Mouse (Mus musculus) MEL (cell line): ENCODE data around the gene Shb. TPM values are rescaled to one million over a fixed set of nuclear protein-coding genes. Genes with fewer than 3 reads are reported as not detected.
A peak's percentile ranks its signal among the peaks of the same experiment; 100 is the strongest.

ENCODE experiments used
- DNase-seq: peaks from one replicate; pipeline ENCODE4 v3.0.0; 2011; ENCODE audit warnings: low read depth, low spot score
- H3K27ac ChIP-seq: 2 replicates; pipeline ENCODE4 v1.5.1; 2012; ENCODE audit warnings: low read depth, mild to moderate bottlenecking, control low read depth, low read length, moderate library complexity; ENCODE audit not compliant: control insufficient read depth
- H3K27me3 ChIP-seq, 2 experiments: fragments of 150-350 bp in 1 of 2; sonication (generic) in 1 of 2; 2 replicates each; pipeline ENCODE4 v1.6.1; 2012; ENCODE audit warnings: low read length in 2 of 2, mild to moderate bottlenecking in 2 of 2, improper control_type of control experiment in 1 of 2, moderate library complexity in 1 of 2; ENCODE audit not compliant: insufficient read depth in 2 of 2, control insufficient read depth in 1 of 2
- H3K36me3 ChIP-seq, 2 experiments: 2 replicates each; pipeline ENCODE4 v1.6.1; 2012 to 2014; ENCODE audit warnings: low read length in 2 of 2, improper control_type of control experiment in 1 of 2, inconsistent platforms in 1 of 2, mild to moderate bottlenecking in 1 of 2; ENCODE audit not compliant: insufficient read depth in 2 of 2, control insufficient read depth in 1 of 2
- H3K4me1 ChIP-seq, 2 experiments: fragments of 150-350 bp in 1 of 2; sonication (generic) in 1 of 2; 2 replicates each; pipeline ENCODE4 v1.6.1; 2012; ENCODE audit warnings: low read length in 2 of 2, improper control_type of control experiment in 1 of 2, mild to moderate bottlenecking in 1 of 2; ENCODE audit not compliant: insufficient read depth in 2 of 2, control insufficient read depth in 1 of 2
- H3K4me3 ChIP-seq, 2 experiments: fragments of 150-350 bp in 1 of 2; sonication (generic) in 1 of 2; 2 replicates each; pipeline ENCODE4 v1.5.1; 2012; ENCODE audit warnings: low read depth in 2 of 2, low read length in 2 of 2, mild to moderate bottlenecking in 2 of 2, moderate library complexity in 2 of 2, control low read depth in 1 of 2, improper control_type of control experiment in 1 of 2; ENCODE audit not compliant: control insufficient read depth in 1 of 2, insufficient read depth in 1 of 2
- H3K79me2 ChIP-seq: 2 replicates; pipeline ENCODE4 v1.6.1; 2012; ENCODE audit warnings: mild to moderate bottlenecking, low read length, moderate library complexity; ENCODE audit not compliant: control insufficient read depth, poor library complexity, insufficient read depth
- H3K9ac ChIP-seq: 2 replicates; pipeline ENCODE4 v1.6.1; 2012; ENCODE audit warnings: low read depth, mild to moderate bottlenecking, control low read depth, low read length, moderate library complexity; ENCODE audit not compliant: control insufficient read depth, poor library complexity, severe bottlenecking
- H3K9me3 ChIP-seq: fragments of 150-350 bp; sonication (generic); replicated peaks from 2 replicates; pipeline ENCODE4 v1.6.1; 2012; ENCODE audit warnings: mild to moderate bottlenecking, low read length, improper control_type of control experiment, moderate library complexity; ENCODE audit not compliant: insufficient read depth
- BHLHE40 ChIP-seq: IDR thresholded peaks from 2 replicates; pipeline ENCODE4 v1.6.1; 2012; ENCODE audit warnings: low read depth, mild to moderate bottlenecking, inconsistent platforms, low read length, improper control_type of control experiment, borderline replicate concordance
- CHD2 ChIP-seq: IDR thresholded peaks from 2 replicates; pipeline ENCODE4 v1.6.1; 2011; ENCODE audit warnings: low read length, improper control_type of control experiment
- CTCF ChIP-seq, 3 experiments: IDR thresholded peaks in 2 of 3; conservative IDR thresholded peaks in 1 of 3; 2 replicates each; pipeline ENCODE4 v1.5.1; 2011 to 2012; ENCODE audit warnings: low read length in 3 of 3, low read depth in 2 of 3, mild to moderate bottlenecking in 2 of 3, improper control_type of control experiment in 1 of 3, inconsistent platforms in 1 of 3, mixed read lengths in 1 of 3, moderate library complexity in 1 of 3; ENCODE audit not compliant: control insufficient read depth in 1 of 3, insufficient read depth in 1 of 3, poor library complexity in 1 of 3, severe bottlenecking in 1 of 3
- E2F4 ChIP-seq: IDR thresholded peaks from 2 replicates; pipeline ENCODE4 v1.6.1; 2011; ENCODE audit warnings: low read depth, low read length, improper control_type of control experiment, borderline replicate concordance
- ELF1 ChIP-seq: IDR thresholded peaks from 2 replicates; pipeline ENCODE4 v1.6.1; 2014; ENCODE audit warnings: low read depth, mild to moderate bottlenecking, inconsistent platforms, low read length, improper control_type of control experiment, moderate library complexity
- ETS1 ChIP-seq: IDR thresholded peaks from 2 replicates; pipeline ENCODE4 v1.6.1; 2012; ENCODE audit warnings: low read depth, mild to moderate bottlenecking, inconsistent platforms, low read length, improper control_type of control experiment, moderate library complexity
- GABPA ChIP-seq: IDR thresholded peaks from 2 replicates; pipeline ENCODE4 v1.6.1; 2012; ENCODE audit warnings: low read depth, mild to moderate bottlenecking, inconsistent platforms, low read length, improper control_type of control experiment, moderate library complexity
- GATA1 ChIP-seq: IDR thresholded peaks from 2 replicates; pipeline ENCODE4 v1.6.1; 2011; ENCODE audit warnings: low read depth, low read length, improper control_type of control experiment
- HCFC1 ChIP-seq: IDR thresholded peaks from 2 replicates; pipeline ENCODE4 v1.6.1; 2012; ENCODE audit warnings: low read depth, mild to moderate bottlenecking, inconsistent platforms, low read length, improper control_type of control experiment, moderate library complexity
- JUND ChIP-seq: IDR thresholded peaks from 2 replicates; pipeline ENCODE4 v1.6.1; 2011; ENCODE audit warnings: low read depth, mild to moderate bottlenecking, improper control_type of control experiment, low read length
- KAT2A ChIP-seq: conservative IDR thresholded peaks from 2 replicates; pipeline ENCODE4 v1.6.1; 2012; ENCODE audit warnings: low read depth, low read length, improper control_type of control experiment, inconsistent platforms
- MAFK ChIP-seq: IDR thresholded peaks from 2 replicates; pipeline ENCODE4 v1.6.1; 2011; ENCODE audit warnings: low read depth, mild to moderate bottlenecking, low read length, improper control_type of control experiment, borderline replicate concordance
- MAX ChIP-seq: IDR thresholded peaks from 2 replicates; pipeline ENCODE4 v1.6.1; 2011; ENCODE audit warnings: low read length, improper control_type of control experiment
- MAZ ChIP-seq: IDR thresholded peaks from 2 replicates; pipeline ENCODE4 v1.6.1; 2012; ENCODE audit warnings: low read depth, mild to moderate bottlenecking, inconsistent platforms, low read length, improper control_type of control experiment
- MEF2A ChIP-seq: IDR thresholded peaks from 2 replicates; pipeline ENCODE4 v1.6.1; 2014; ENCODE audit warnings: low read depth, mild to moderate bottlenecking, inconsistent platforms, low read length, improper control_type of control experiment; ENCODE audit not compliant: poor library complexity, insufficient replicate concordance, severe bottlenecking; ENCODE audit errors: extremely low read depth
- MXI1 ChIP-seq: IDR thresholded peaks from 2 replicates; pipeline ENCODE4 v1.6.1; 2011; ENCODE audit warnings: mild to moderate bottlenecking, low read depth, low read length, improper control_type of control experiment
- MYB ChIP-seq: IDR thresholded peaks from 2 replicates; pipeline ENCODE4 v1.6.1; 2011; ENCODE audit warnings: mild to moderate bottlenecking, low read depth, low read length, improper control_type of control experiment
- MYC ChIP-seq: IDR thresholded peaks from 2 replicates; pipeline ENCODE4 v1.6.1; 2011; ENCODE audit warnings: low read depth, mild to moderate bottlenecking, low read length, improper control_type of control experiment, moderate library complexity
- NELFE ChIP-seq: IDR thresholded peaks from 2 replicates; pipeline ENCODE4 v1.6.1; 2011; ENCODE audit warnings: low read depth, low read length, improper control_type of control experiment
- NRF1 ChIP-seq: IDR thresholded peaks from 2 replicates; pipeline ENCODE4 v1.6.1; 2014; ENCODE audit warnings: low read depth, mild to moderate bottlenecking, inconsistent platforms, low read length, improper control_type of control experiment, moderate library complexity; ENCODE audit not compliant: poor library complexity, insufficient read depth, severe bottlenecking
- POLR2A ChIP-seq, 2 experiments: IDR thresholded peaks; 2 replicates each; pipeline ENCODE4 v1.6.1; 2011 to 2012; ENCODE audit warnings: low read length in 2 of 2, mild to moderate bottlenecking in 2 of 2, control low read depth in 1 of 2, improper control_type of control experiment in 1 of 2, low read depth in 1 of 2, moderate library complexity in 1 of 2; ENCODE audit not compliant: control insufficient read depth in 1 of 2, insufficient read depth in 1 of 2, poor library complexity in 1 of 2
- POLR2AphosphoS2 ChIP-seq: IDR thresholded peaks from 2 replicates; pipeline ENCODE4 v1.6.1; 2011; ENCODE audit warnings: low read length, improper control_type of control experiment
- POLR2AphosphoS5 ChIP-seq: IDR thresholded peaks from 2 replicates; pipeline ENCODE4 v1.6.1; 2012; ENCODE audit warnings: low read depth, borderline replicate concordance, mild to moderate bottlenecking, inconsistent platforms, low read length, moderate library complexity, mixed read lengths
- RAD21 ChIP-seq: IDR thresholded peaks from 2 replicates; pipeline ENCODE4 v1.6.1; 2011; ENCODE audit warnings: mild to moderate bottlenecking, low read depth, low read length, improper control_type of control experiment
- RCOR1 ChIP-seq: IDR thresholded peaks from 2 replicates; pipeline ENCODE4 v1.6.1; 2012; ENCODE audit warnings: low read depth, mild to moderate bottlenecking, inconsistent platforms, low read length, improper control_type of control experiment
- SIN3A ChIP-seq: IDR thresholded peaks from 2 replicates; pipeline ENCODE4 v1.6.1; 2012; ENCODE audit warnings: low read length, improper control_type of control experiment, inconsistent platforms
- SMC3 ChIP-seq: IDR thresholded peaks from 2 replicates; pipeline ENCODE4 v1.6.1; 2011; ENCODE audit warnings: low read depth, low read length, improper control_type of control experiment
- TAL1 ChIP-seq: IDR thresholded peaks from 2 replicates; pipeline ENCODE4 v1.6.1; 2012; ENCODE audit warnings: mild to moderate bottlenecking, inconsistent platforms, low read length, moderate library complexity, mixed read lengths
- TBP ChIP-seq: IDR thresholded peaks from 2 replicates; pipeline ENCODE4 v1.8.0; 2011; ENCODE audit warnings: low read depth, low read length, improper control_type of control experiment
- TCF12 ChIP-seq: IDR thresholded peaks from 2 replicates; pipeline ENCODE4 v1.6.1; 2014; ENCODE audit warnings: low read depth, mild to moderate bottlenecking, inconsistent platforms, low read length, improper control_type of control experiment, moderate library complexity
- UBTF ChIP-seq: IDR thresholded peaks from 2 replicates; pipeline ENCODE4 v1.6.1; 2012; ENCODE audit warnings: low read depth, mild to moderate bottlenecking, inconsistent platforms, low read length, improper control_type of control experiment, moderate library complexity, borderline replicate concordance; ENCODE audit not compliant: insufficient read depth
- USF1 ChIP-seq: IDR thresholded peaks from 2 replicates; pipeline ENCODE4 v1.6.1; 2014; ENCODE audit warnings: low read depth, mild to moderate bottlenecking, inconsistent platforms, low read length, improper control_type of control experiment, moderate library complexity
- USF2 ChIP-seq, 2 experiments: IDR thresholded peaks; 2 replicates each; pipeline ENCODE4 v1.6.1; 2011 to 2012; ENCODE audit warnings: improper control_type of control experiment in 2 of 2, low read length in 2 of 2, borderline replicate concordance in 1 of 2, inconsistent platforms in 1 of 2, low read depth in 1 of 2, mild to moderate bottlenecking in 1 of 2; ENCODE audit not compliant: insufficient read depth in 1 of 2
- ZC3H11A ChIP-seq: IDR thresholded peaks from 2 replicates; pipeline ENCODE4 v1.6.1; 2012; ENCODE audit warnings: low read depth, mild to moderate bottlenecking, inconsistent platforms, low read length, improper control_type of control experiment
- ZMIZ1 ChIP-seq: IDR thresholded peaks from 2 replicates; pipeline ENCODE4 v1.6.1; 2012; ENCODE audit warnings: low read depth, mild to moderate bottlenecking, inconsistent platforms, low read length, improper control_type of control experiment, moderate library complexity
- ZNF384 ChIP-seq: IDR thresholded peaks from 2 replicates; pipeline ENCODE4 v1.6.1; 2012; ENCODE audit warnings: low read depth, mild to moderate bottlenecking, inconsistent platforms, low read length, improper control_type of control experiment
- polyA plus RNA-seq, 2 experiments: library from polyadenylated mRNA; stranded (reverse) in 1 of 2; unstranded in 1 of 2; fragments of >175 nt in 1 of 2; fragments of >200 nt in 1 of 2; gene quantifications; 2 replicates each; pipeline versions ENCODE4 v1.2.1 to v1.2.4; 2012; ENCODE audit warnings: low replicate concordance in 2 of 2, low read depth in 1 of 2; ENCODE audit not compliant: insufficient read length in 2 of 2, insufficient read depth in 1 of 2, missing spikeins in 1 of 2
- total RNA-seq: library from RNA; depleted of rRNA; stranded (reverse); fragments of 300-350 nt; gene quantifications from 2 replicates; pipeline ENCODE4 v1.2.3, GENCODE M21; 2012

The Shb gene
- total and polyA plus RNA-seq, 3 experiments: 5.2 to 13.9 TPM; not detected in 1

- peak overlapping the region; percentile 86 for H3K9ac ChIP-seq
- peak; percentile 88 for DNase-seq
- H3K9me3 ChIP-seq: no peaks in the 10 kb centered on the region
- peaks cover 3 to 37% of the 10 kb centered on the region in 2 experiments; a peak in 3 of 4 replicates for H3K36me3 ChIP-seq
- peak overlapping the region; percentile 79 for H3K27ac ChIP-seq
- H3K4me3 ChIP-seq: peak overlapping the region; percentile 74 to 79
- peaks cover 10 to 35% of the 10 kb centered on the region in 2 experiments for H3K4me1 ChIP-seq
- peaks cover 26% of the 10 kb centered on the region for H3K79me2 ChIP-seq
- H3K27me3 ChIP-seq: no peaks in the 10 kb centered on the region
- TF ChIP-seq ZMIZ1 (0 out of 2 replicates have a peak, but pooled peaks have one; percentile 53), TAL1 (peak; percentile 83), MAFK (no peak; the same call in 1 of the 2 replicates), ELF1 (no peak), POLR2A (IDR thresholded peaks at IDR 0.05; ENCODE audit: control insufficient read depth in 1 of 2, insufficient read depth in 1 of 2, low read depth in 1 of 2, low read length in 2 of 2, poor library complexity in 1 of 2) (no peak), SMC3 (no peak), HCFC1 (0 out of 2 replicates have a peak, but pooled peaks have one; percentile 61), TBP (no peak), POLR2AphosphoS5 (no peak), USF1 (no peak), BHLHE40 (peak; percentile 74; the same call in 1 of the 2 replicates), NRF1 (no peak), E2F4 (no peak), POLR2AphosphoS2 (peak; percentile 29; the same call in 1 of the 2 replicates), NELFE (no peak), MXI1 (peak; percentile 78), CTCF (IDR thresholded peaks at IDR 0.05 in 2 of 3, conservative IDR thresholded peaks at IDR 0.05 in 1 of 3; ENCODE audit: control insufficient read depth in 1 of 3, insufficient read depth in 1 of 3, low read depth in 2 of 3, low read length in 3 of 3, poor library complexity in 1 of 3, severe bottlenecking in 1 of 3) (no peak), GABPA (no peak), UBTF (no peak), ZNF384 (peak; percentile 100), MEF2A (no peak), MAZ (0 out of 2 replicates have a peak, but pooled peaks have one; percentile 31), RAD21 (no peak), KAT2A (no peak), MYB (peak; percentile 62), ZC3H11A (no peak), MYC (peak; percentile 44; the same call in 1 of the 2 replicates), TCF12 (peak; percentile 92), JUND (no peak), GATA1 (peak; percentile 93), USF2 (IDR thresholded peaks at IDR 0.05; ENCODE audit: borderline replicate concordance in 1 of 2, insufficient read depth in 1 of 2, low read depth in 1 of 2, low read length in 2 of 2) (no peak), CHD2 (no peak), ETS1 (peak; percentile 99), MAX (no peak), RCOR1 (peak; percentile 64), SIN3A (peak; percentile 97)
These were observed 125.1 kb downstream of the Shb start for GRCm38 (mm10) chr4:45407001-45407702.
